Mouse (Mus musculus): Measurements from ENCODE around the gene Ermard. TPM values are rescaled to one million over a fixed set of nuclear protein-coding genes. Genes with fewer than 3 reads are reported as not detected.

Gene Ermard
- total RNA-seq, 1 experiment from 2014 or later: 50.0 TPM

- no peak for DNase-seq
Observed at GRCm38 (mm10) chr17:15060356-15060755, 19.3 kb downstream of the Ermard start.

- peak; percentile 74 for DNase-seq
Observed at GRCm38 (mm10) chr17:15065391-15066024, 24.5 kb downstream of the Ermard start.

DNA sequence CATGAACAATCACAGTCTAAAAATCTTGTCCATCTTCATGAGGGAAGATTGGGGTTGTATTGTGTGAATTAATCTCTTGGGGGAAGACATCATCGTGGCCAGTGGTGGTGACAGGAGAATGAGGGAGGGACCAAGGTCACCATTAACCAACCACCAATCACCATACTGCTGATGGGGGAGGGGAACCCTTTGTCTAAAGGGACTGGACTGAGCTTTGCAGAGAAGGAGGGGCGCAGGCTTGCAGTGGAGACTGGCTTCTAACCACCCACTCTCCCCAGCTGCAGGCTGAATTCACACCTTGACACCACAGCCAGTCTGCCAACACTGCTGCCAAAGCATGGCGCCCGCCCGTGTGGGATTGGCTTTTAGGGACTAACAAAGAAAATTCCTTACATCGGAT, 25.1 kb downstream of the Ermard start:
- no peak for DNase-seq

DNA sequence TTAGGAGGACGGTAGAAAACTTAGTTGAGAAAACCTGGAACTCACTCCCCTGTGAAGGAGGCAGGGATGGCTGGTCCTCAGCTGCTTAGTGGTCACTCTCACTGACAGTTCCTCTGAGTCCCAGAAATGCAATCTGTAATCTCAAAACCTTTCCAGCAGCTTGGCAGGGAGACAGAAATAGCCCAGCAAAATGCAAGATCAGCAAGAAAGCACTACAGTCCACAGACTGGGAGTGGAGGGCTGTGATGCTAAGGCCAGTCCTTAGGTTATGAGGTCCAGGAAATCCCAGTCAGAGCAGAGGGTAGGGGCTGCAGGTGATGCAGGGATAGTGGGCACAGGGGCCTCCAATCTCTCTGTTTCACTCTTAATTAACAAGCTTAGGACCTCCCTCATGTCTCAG, 25.9 kb downstream of the Ermard start:
- DNase-seq: no peak

GRCm38 (mm10) chr17:15068040-15068792, 27.2 kb downstream of the Ermard start:
- peak; percentile 35 for DNase-seq

- DNase-seq: no peak
Observed at GRCm38 (mm10) chr17:15069124-15069523, 28.1 kb downstream of the Ermard start.

DNA sequence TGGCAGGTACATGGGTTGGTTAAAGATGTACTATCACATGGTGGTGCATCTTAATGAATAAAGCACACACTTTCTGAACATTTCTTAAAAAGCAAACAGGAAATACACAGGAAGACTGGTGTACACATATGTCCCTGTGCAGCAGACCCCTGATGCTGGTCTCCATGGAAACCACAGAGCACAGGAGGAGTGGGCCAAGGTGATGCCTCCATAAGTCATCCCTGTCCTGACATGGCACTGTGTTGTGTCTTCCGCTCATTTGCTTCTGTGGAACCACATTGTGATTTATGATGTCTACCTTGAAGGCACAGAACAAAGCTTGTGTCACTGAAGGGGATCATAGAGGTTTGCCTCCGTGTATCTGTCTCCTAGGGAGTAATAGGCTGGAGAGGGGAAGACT, 31.2 kb downstream of the Ermard start:
- no peak for DNase-seq

GRCm38 (mm10) chr17:15075033-15075432, 34.0 kb downstream of the Ermard start:
- no peak for DNase-seq

- peak; percentile 27 for DNase-seq
Observed at GRCm38 (mm10) chr17:15077536-15077935, 36.5 kb downstream of the Ermard start.

GRCm38 (mm10) chr17:15084226-15084848, 43.3 kb downstream of the Ermard start:
- no peak for DNase-seq

DNA sequence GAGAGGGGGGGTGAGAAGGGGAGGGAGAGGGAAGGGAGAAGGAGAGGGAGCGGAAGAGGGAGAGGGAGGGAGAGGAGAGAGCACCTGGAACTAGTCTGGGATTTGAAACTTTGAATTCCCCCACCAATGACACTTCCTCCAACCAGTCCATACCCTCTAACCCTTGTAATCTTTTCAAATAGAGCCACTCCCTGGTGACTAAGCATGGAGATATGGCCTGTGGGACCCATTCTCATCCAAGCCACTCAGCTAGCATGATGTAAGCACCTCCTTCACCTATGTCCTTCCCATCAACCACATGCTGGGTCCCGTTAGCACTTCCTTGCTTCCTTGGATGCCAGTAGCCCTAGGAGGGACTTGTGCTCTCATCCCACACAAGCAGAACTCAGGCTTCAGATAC, 44.0 kb downstream of the Ermard start:
- DNase-seq: no peak

DNA sequence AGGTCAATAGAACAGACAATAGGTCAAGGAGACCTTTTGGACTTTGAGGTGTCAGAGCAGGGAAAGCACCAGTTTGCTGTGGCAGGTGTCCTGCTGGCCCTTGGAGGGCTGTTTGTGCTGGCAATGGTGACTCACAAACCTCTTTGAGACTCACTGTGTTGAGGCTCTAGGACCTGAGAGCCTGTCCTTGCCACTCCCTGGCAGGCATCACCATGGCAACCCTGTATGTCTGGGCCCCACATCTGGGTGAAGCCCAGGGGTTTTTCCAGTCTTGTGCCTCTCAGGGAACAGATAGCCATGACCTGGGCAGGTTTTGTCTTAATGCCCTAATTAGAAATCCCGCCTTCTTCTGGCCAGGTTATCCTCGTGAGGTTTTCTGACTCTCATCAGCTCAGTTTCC, 47.2 kb downstream of the Ermard start:
- no peak for DNase-seq

GRCm38 (mm10) chr17:15088591-15089001, 47.6 kb downstream of the Ermard start:
- no peak for DNase-seq

- no peak for DNase-seq
Observed at GRCm38 (mm10) chr17:15091739-15092138, 50.7 kb downstream of the Ermard start.

- no peak for DNase-seq
Observed at GRCm38 (mm10) chr17:15093523-15093922, 52.5 kb downstream of the Ermard start.

- DNase-seq: no peak
Observed at GRCm38 (mm10) chr17:15096853-15097252, 55.8 kb downstream of the Ermard start.

- no peak for DNase-seq
Observed at GRCm38 (mm10) chr17:15098677-15099076, 57.7 kb downstream of the Ermard start.

DNA sequence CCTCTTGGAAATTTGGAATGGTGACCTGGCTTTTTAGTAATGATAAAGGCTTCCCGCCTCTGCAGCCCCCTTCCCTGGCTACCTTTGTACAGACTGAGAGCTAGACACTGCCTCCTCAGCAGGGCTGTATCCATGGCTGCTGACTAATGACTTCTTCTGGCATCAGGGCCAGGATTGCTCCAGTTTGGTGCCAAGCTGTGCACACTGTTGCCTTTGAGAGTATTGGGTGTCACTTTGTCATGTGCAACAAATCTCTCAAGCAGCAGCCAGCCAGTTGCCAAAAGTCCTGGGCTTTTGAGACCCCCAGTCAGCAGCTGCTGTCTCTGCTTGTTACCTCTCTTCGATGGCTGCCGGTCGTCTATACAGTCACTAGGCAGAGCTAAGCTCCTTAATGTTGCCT, 60.3 kb downstream of the Ermard start:
- no peak for DNase-seq

GRCm38 (mm10) chr17:15107143-15107649, 66.2 kb downstream of the Ermard start:
- no peak for DNase-seq

DNA sequence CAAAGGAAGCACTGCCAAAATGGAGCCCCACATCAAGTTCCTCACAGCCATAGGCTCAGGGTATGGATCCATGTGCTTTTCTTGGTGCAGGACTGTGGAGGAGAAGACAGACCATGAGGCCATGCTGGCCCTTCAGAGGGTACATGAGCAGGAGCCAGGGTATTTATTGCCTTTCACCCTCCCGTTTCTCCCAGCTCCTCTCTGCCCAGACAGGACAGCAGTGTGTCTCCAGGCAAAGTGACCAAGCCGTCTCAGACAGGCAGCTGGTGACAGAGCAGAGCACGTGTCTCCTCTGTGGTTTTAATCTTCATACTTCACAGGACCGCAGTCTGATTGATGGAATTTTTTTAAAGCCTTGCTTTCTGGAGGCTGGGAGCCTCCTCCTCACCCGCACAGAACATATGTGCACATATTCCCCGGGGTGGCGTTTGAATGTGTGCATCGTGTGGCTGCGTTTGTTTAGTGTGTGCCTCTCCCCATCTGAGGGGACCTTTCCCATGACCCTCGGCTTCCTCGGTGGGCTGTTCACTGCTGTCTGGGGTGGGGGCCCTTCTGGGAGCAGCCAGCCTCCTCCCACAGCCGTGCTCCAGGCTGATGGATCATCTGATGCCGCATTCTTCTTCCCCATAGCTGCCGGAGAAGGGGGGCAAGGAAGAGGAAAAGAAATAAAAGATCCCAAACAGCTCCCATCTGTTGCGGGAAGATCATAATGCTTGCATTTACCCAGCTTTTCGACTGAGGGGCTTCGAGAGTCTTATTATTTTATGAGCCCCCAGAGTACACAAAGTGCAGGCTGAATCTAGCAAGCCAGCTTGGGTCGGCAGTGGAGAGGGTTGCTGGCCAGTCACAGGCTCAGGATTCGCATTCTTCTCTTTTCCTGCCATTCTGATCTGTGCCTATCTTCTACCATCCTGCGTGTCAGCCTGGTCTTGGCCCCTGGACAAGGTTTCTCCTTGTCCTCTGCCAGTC, 67.7 kb downstream of the Ermard start:
- no peak for DNase-seq

- DNase-seq: no peak
Observed at GRCm38 (mm10) chr17:15115550-15115949, 74.5 kb downstream of the Ermard start.

- DNase-seq: no peak
Observed at GRCm38 (mm10) chr17:15120096-15120495, 79.1 kb downstream of the Ermard start.

Data from adrenal gland, postnatal 14 days (tissue).